In the genomic region with DNA sequence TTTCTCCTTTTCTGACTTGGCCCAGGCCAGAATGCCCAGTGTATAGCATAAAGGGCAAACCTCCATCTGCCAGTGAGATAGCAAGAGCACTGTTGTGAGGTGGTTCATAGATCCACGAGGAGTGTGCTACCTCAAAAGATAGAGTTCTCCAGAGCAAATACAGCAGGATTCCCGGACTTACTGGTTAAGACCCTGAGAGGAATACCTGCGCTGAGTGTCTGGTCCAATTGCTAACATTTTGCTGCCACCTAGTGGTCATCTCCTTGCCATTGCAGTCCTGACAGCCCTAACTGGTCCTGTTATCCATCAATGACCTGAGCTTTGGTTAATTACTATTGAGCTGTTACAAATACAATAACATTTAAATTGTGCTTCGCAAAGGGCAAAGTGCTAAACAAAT, we compare ENCODE assay signal across 7 mouse cellular contexts.
DNase-seq lines count a peak whose midpoint lies in the region; ATAC-seq and TF ChIP-seq lines count a peak whose summit lies in the region.

No protein-coding gene starts in this region.

- intact Hi-C loops in left cerebral cortex, adult 2 months (cut with DNase I): loop anchor here (1.0 to 10.0 kb wide), 5 partner anchors 42 to 982 kb away; no protein-coding TSS in a partner anchor

- H3K27ac ChIP-seq in left cerebral cortex, adult 2 months: no peak overlapping the region

- peak; percentile 97 for TF ChIP-seq CTCF in left cerebral cortex, adult 2 months (IDR thresholded peaks at IDR 0.05)

- H3K4me3 ChIP-seq in left cerebral cortex, adult 2 months: no peak overlapping the region

- peak; percentile 86 for ATAC-seq in megakaryocyte-erythroid progenitor cell, adult 5-6 weeks (replicated peaks; ENCODE audit: low FRiP score, low TSS enrichment, poor library complexity, severe bottlenecking)

- peak; percentile 83 for DNase-seq in ZHBTc4 (ENCODE audit: low read depth, low spot score)
- peak; percentile 65 for DNase-seq in cerebellum, adult 9-11 months
- DNase-seq in frontal cortex, postnatal 14 days (ENCODE audit: low spot score in 2 of 2): peak; percentile 36 to 53
- DNase-seq in induced T-regulatory cell, adult 2 months (ENCODE audit: low read depth): peak; percentile 87
- peak; percentile 53 to 57 for DNase-seq in left cerebral cortex, adult 2 months (ENCODE audit: extremely low spot score in 1 of 2, low spot score in 2 of 2)
- DNase-seq in right cerebral cortex, postnatal 25 days: peak; percentile 56
